Mouse (Mus musculus) embryo, embryonic 11.5 days (tissue): ENCODE data around the gene Pdia4.
"Not testable (repeated sequence)": the region's sequence is repeated elsewhere in the genome, so short reads cannot be mapped to it uniquely, and the experiment has no call there.

Source experiments
- DNase-seq: peaks from one replicate; pipeline ENCODE4 v3.0.0-alpha.2; 2012; ENCODE audit warnings: low read depth, low spot score

Pdia4 gene

GRCm38 (mm10) chr6:47813257-47813878 lies at the start of gene Pdia4:
Gene Pdia4 (minus strand): TSS chr6:47813430.
- peak; percentile 98 for DNase-seq

GRCm38 (mm10) chr6:47857729-47858128 lies 44.5 kb upstream of the Pdia4 start:
- DNase-seq, result not testable (repeated sequence)

GRCm38 (mm10) chr6:47857241-47857640 lies 44.0 kb upstream of the Pdia4 start:
- DNase-seq, result no peak

- DNase-seq, result no peak
These were observed 32.5 kb upstream of the Pdia4 start for GRCm38 (mm10) chr6:47845779-47846178.

GRCm38 (mm10) chr6:47842337-47842736 lies 29.1 kb upstream of the Pdia4 start:
- no peak for DNase-seq

- DNase-seq, result no peak
These were observed 28.6 kb upstream of the Pdia4 start for GRCm38 (mm10) chr6:47841831-47842230.

- no peak for DNase-seq
These were observed 27.8 kb upstream of the Pdia4 start for GRCm38 (mm10) chr6:47841077-47841476.

GRCm38 (mm10) chr6:47837630-47838029 lies 24.4 kb upstream of the Pdia4 start:
- no peak for DNase-seq

- no peak for DNase-seq
These were observed 22.8 kb upstream of the Pdia4 start for GRCm38 (mm10) chr6:47835984-47836521.

GRCm38 (mm10) chr6:47835482-47835983 lies 22.3 kb upstream of the Pdia4 start, which contains the start of gene Zfp398:
Gene Zfp398 (plus strand): TSS chr6:47835661.
- peak; percentile 90 for DNase-seq

- DNase-seq, result no peak
These were observed 19.0 kb upstream of the Pdia4 start for GRCm38 (mm10) chr6:47832220-47832619.

- peak; percentile 84 for DNase-seq
These were observed 17.2 kb upstream of the Pdia4 start, which contains the start of gene Zfp786 for GRCm38 (mm10) chr6:47830104-47831078. Gene Zfp786 (minus strand): TSS chr6:47830867.

- DNase-seq, result no peak
These were observed 15.7 kb upstream of the Pdia4 start for GRCm38 (mm10) chr6:47828950-47829349.

- no peak for DNase-seq
These were observed 14.2 kb upstream of the Pdia4 start for GRCm38 (mm10) chr6:47827462-47827861.

- no peak for DNase-seq
These were observed 11.0 kb upstream of the Pdia4 start for GRCm38 (mm10) chr6:47824241-47824640.

- DNase-seq, result no peak
These were observed 8.5 kb upstream of the Pdia4 start for GRCm38 (mm10) chr6:47821776-47822175.

- DNase-seq, result no peak
These were observed 8.0 kb upstream of the Pdia4 start for GRCm38 (mm10) chr6:47821236-47821635.

GRCm38 (mm10) chr6:47819626-47820325 lies 6.5 kb upstream of the Pdia4 start:
- DNase-seq, result no peak

- no peak for DNase-seq
These were observed 5.5 kb upstream of the Pdia4 start for GRCm38 (mm10) chr6:47818721-47819120.

GRCm38 (mm10) chr6:47816151-47816550 lies 2.9 kb upstream of the Pdia4 start:
- no peak for DNase-seq

- DNase-seq, result no peak
These were observed 837 bp downstream of the Pdia4 start for GRCm38 (mm10) chr6:47812271-47812915.
